Mouse (Mus musculus) natural killer cell, adult 2 months (primary cell): ENCODE results near the gene Rap1gap.

Source experiments
- DNase-seq, 2 experiments: peaks; one replicate each; pipeline ENCODE4 v3.0.0; 2022; ENCODE audit warnings: low spot score in 2 of 2

The Rap1gap gene

GRCm38 (mm10) chr4:137773369-137773899, 108.9 kb downstream of the Rap1gap start:
- DNase-seq: no peak

DNA sequence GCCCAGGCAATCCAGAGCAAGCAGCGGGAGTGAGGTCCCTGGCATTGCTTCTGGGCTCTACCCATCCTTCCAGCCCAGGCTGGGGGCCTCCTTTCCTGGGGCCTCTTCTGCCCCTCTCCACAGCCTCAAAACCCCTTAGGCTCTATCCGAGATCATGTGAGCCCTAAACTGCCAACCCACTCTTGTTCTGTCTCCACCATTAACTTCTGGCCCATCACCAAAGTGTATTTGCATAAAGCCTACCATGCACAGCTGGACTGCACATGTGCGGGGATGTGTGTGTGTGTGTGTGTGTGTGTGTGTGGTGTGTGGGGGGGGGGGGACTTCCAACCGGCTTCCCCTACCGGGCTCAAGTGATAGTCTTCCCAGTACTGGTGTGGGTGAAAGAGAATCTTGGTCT, 109.5 kb downstream of the Rap1gap start:
- peak in 1 of 2 experiments; percentile 39 for DNase-seq

- DNase-seq: no peak
These were observed 110.0 kb downstream of the Rap1gap start for GRCm38 (mm10) chr4:137774505-137774904.

DNA sequence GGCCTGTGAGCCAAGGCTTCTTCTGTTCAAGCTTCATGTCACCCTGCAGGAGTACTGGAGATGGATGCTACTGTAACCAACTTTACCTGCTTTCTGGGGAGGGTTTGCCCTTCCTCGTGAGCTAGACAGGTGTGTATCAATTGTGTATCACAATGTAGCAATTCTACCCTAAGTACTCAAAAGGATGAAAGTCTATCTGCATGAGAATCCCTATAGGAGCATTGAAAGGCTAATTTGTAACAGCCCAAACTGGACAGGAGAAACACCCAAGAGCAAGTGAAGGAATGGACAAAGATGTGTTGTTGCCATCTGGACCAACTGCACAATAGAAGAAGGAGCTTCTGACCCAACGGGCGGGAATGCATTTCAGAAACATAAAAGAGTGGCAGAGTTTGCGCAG, 113.3 kb downstream of the Rap1gap start:
- no peak for DNase-seq

- DNase-seq: no peak
These were observed 114.1 kb downstream of the Rap1gap start for GRCm38 (mm10) chr4:137778397-137779184.
